23 mouse cellular contexts compared by ENCODE assay signal in the genomic region with DNA sequence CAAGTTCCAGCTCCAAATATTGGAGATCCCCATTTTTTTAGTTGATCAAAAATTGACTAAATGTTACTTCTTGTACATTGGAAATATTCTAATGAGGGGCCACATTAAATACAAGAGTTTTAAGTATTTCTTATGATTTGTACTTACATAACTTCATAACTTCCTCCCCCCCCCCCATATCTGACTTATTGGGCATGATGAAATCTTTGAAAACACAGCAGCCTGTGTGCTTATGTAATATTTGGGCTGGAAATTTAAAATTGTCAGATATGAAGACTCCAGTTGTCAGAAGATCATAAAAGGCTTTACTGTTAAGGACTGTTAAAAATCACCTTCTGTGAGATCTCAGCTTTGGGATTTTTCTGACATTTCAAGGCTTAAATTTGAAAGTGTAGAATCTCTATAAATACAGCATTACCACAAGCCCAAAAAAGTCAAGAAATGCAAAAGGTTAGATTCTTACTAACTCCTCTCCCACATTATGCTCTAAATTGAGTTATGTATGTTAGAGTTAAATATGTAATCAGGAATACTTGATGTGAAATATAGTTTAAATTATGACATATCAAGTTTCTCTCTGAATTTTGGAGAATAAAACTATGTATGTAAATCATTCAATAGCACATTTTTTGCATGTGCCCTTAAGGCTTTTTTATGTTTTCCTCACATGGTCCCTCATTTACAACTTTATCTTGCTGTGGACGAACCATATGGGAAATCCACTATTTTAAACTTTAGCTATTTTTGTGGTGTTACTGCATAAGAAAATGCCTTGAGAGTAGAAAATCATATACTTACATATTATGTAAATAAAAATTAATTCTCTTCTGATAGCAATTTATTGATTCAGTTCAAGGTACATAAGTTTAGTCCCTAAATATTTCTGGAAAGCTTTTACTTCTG.
"Had no signal": no experiment of that assay in that cellular context is flagged by ENCODE, and none has a peak within 500 bp of the region (broad histone marks: within the 10 kb centered on the region; RNA-seq: fewer than 3 reads in every experiment).

No protein-coding gene starts in this region.

- ATAC-seq: liver, embryonic 12.5 days had no signal

- DNase-seq: kidney, adult 9 months; kidney, postnatal 14 days; kidney, postnatal 4 days; layer of hippocampus, postnatal 36 days; liver; lung, adult 18-20 months; lung, postnatal 10 days; lung, postnatal 36 days; midbrain, embryonic 14.5 days; right cerebral cortex, adult 18-20 months; right cerebral cortex, postnatal 14 days; right cerebral cortex, postnatal 4 days; thymus, adult 18-20 months; thymus, postnatal 36 days had no signal

- H3K27ac ChIP-seq: layer of hippocampus, adult 2 months; limb, embryonic 10.5 days; limb, embryonic 13.5 days; liver, embryonic 12.5 days; liver, embryonic 15.5 days; lung, embryonic 15.5 days; neural tube, embryonic 12.5 days; neural tube, embryonic 15.5 days; stomach, postnatal 0 days had no signal

- H3K4me3 ChIP-seq: layer of hippocampus, adult 2 months; limb, embryonic 10.5 days; limb, embryonic 13.5 days; liver, embryonic 12.5 days; liver, embryonic 15.5 days; lung, embryonic 15.5 days; neural tube, embryonic 12.5 days; neural tube, embryonic 15.5 days had no signal
